Mouse (Mus musculus) splenic B cell, adult 2 months (primary cell): Measurements from ENCODE around the gene Zbtb45.

Experiments
- DNase-seq: peaks from one replicate; pipeline ENCODE4 v3.0.0-alpha.2; 2011; ENCODE audit warnings: low read depth, low spot score
- H3K27me3 ChIP-seq: 2 replicates; pipeline ENCODE4 v1.6.1; 2012; ENCODE audit warnings: mild to moderate bottlenecking, low read length, moderate library complexity, mixed read lengths; ENCODE audit not compliant: control insufficient read depth, poor library complexity, insufficient read depth, severe bottlenecking
- H3K36me3 ChIP-seq: 2 replicates; pipeline ENCODE4 v1.6.1; 2012; ENCODE audit warnings: mild to moderate bottlenecking, low read length, moderate library complexity, mixed read lengths; ENCODE audit not compliant: control insufficient read depth, poor library complexity, insufficient read depth, severe bottlenecking

The Zbtb45 gene

DNA sequence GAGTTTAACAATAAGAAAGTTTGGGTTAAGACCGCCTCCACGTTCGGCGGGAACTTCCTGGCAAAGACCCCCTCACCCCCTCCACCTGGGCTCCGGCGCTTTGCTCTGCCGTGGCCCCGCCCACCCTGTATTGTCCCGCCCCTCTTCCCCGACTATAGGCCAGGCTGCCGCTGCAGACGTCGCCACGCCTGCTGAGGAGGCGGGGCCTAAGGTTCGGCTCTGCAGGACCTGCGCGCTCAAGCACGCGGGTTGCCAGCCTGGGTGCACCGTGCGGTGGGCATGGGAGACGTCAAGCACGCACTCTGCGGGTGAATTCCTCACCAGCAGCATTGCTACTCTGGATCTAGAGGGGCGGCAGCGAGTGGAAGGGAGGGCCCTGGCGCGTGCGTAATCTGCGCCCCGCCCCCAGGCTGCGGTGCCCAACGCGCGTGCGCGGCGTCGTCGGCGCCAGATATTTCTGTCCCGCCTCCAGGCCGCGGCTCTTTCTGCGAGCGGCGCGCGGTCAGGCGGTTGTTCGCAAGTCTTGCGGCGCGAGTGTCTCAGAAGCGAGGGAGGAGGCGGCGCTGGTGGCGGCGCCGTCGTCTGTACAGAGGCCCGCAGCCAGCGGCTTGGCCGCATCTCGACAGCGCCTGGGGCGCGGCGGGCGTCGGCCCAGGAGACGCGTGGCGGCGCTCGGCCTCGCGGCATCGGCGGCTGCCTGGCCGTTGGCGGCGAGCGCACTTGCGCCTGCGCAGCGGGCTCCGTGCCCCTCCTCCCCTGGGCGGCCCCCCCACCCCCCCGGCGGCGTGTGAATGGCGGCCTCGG lies 14.3 kb upstream of the Zbtb45 start:
- Histone ChIP-seq H3K36me3 (peaks cover 19% of the 10 kb centered on the region), H3K27me3 (no peaks in the 10 kb centered on the region)
- peak; percentile 96 for DNase-seq

DNA sequence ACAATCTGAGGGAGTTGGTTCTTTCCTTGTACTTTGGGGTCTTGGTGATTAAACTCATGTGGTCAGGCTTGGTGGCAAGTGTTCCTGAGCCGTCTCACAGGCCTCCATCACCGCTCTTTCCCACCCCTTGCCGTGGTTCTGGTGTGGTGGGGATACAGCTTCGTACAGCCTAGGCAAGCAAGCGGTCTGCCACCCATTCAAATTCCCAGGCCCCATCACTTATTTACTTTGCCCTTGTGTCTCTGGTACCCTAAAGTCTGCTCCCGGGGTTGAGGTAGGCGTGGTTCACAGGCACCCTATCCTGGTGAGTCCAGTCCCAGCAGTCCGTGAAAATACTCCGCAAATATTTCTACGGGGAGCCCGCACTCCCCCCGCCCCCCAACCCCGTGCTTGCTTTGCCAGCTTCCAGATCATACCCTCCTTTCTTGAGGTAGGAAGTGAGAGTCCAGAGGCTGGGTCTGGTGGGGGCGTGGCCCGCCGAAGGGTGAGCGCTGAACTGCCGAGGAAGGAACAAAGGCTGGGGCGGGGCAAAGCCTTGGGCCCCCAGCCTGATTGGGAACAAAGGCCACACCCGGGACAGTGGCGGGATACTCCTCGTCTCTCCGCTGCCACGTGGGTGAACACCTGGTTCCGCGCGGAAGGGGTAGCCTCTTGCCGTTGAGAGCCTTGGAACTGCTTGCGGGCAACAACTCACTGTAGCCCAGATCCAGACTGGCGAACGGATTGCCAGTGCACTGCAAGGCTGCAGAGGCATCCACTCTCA lies 13.1 kb upstream of the Zbtb45 start:
- DNase-seq: peak; percentile 77
- no peaks in the 10 kb centered on the region for H3K27me3 ChIP-seq

DNA sequence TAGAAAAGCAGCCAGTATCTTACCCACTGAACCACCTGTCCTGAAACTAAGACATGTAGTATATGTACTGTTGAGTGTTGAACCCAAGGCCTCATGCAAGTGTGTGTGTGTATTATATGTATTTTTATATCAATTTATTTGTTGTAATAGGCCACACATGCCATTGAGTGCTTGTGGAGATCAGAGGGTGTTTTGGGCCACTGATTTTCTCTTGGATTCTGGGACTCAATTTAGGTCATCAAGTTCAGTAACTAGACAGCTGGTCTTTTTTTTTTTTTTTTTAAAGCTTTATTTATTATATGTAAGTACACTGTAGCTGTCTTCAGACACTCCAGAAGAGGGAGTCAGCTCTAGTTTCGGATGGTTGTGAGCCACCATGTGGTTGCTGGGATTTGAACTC lies 5.4 kb upstream of the Zbtb45 start:
- Histone ChIP-seq H3K36me3 (no peaks in the 10 kb centered on the region), H3K27me3 (no peaks in the 10 kb centered on the region)
- DNase-seq: no peak

More for the DNA sequence above, 13.1 kb upstream of the Zbtb45 start:
- H3K36me3 ChIP-seq: peaks cover 10% of the 10 kb centered on the region; the same call in 1 of the 2 replicates

DNA sequence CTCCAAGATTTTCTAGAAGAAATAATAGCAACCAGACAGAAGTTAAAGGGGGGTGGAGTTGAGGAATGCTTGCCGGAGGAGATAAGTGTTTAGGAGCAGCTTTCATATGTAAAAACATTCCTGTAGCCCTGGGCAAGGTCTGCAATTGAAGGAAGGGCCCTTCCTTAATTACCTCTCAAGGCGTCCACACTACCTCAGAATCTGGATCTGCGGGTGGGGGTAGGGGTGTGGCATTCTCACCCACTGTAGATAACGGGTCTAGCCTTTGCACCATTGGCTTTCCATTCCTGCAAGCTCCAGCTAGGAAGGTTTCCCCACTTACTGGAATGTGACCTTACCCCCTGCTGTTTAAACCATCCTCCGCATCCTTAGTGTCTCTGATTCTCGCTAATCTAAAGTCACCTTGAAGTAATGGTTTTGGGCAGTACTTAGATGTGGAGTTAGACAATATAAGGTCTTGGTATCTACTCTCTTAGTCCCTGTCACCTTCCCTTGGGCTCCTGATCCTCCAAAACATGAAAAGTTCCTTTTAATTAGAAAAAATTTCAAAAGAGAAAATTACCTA lies 4.5 kb upstream of the Zbtb45 start:
- Histone ChIP-seq H3K36me3 (no peaks in the 10 kb centered on the region), H3K27me3 (no peaks in the 10 kb centered on the region)
- no peak for DNase-seq

DNA sequence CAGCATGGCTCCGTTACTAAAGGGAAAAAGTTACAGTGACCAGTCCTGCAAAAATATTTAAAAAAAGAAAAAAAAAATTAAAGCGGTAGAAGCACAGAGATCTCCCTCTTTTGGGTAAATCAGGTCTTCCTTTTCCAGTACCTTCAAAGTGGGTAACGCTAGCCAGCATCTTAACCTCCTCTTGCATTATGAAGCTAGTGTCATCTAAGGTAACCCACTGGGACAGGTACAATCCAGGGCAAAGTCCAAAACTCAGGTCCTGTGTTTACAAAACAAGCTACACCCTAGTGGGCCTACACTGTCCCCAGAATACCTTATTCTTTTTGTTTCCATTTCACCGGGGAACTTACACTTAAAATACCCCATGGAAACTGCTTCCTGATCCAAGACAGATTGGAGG lies 3.8 kb upstream of the Zbtb45 start:
- no peaks in the 10 kb centered on the region for H3K27me3 ChIP-seq
- H3K36me3 ChIP-seq: no peaks in the 10 kb centered on the region
- no peak for DNase-seq

DNA sequence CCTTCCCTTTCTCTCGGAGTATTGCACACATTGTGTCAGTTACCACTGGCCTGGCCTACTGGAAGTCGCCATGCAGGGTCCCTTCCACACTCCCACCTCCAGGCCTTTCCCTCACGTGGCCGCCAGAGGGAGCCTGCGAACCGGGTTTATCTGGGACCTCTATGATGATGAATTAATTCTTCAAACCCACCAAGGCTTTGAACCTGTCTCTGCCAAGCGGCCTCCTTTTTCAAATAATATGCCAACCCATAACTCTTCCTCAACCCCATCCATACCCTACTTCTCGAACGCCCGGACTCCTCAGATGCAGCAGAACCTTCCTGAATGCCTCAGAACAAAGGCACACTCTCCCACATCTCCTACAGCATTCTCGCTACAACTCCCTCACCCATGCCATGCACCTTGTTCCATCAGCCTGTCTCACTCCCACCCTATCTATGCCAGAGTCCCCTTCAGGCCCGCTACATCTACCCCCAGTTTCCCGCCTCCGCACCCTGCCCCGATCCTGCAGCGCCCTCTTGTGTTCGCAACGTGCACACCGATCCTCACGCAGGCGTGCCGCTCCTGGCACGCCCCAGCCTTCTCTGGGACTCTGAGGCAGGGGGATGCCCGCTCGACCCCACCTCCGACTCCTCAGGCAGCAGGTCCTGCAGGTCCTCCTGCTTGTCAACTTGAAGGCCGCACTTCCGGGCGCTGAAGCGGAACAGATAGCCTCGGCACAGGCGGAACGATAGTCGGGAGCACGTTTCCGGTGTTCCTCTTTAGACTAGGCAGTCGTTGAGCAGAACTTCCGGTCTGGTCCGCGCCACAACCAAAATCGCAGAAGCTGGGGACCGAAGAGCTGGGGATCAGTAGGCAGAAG lies 460 bp downstream of the Zbtb45 start:
- 0 out of 2 replicates have a peak, but pooled peaks cover 1% of the 10 kb centered on the region for H3K36me3 ChIP-seq
- DNase-seq: peak; percentile 88
- H3K27me3 ChIP-seq: no peaks in the 10 kb centered on the region

DNA sequence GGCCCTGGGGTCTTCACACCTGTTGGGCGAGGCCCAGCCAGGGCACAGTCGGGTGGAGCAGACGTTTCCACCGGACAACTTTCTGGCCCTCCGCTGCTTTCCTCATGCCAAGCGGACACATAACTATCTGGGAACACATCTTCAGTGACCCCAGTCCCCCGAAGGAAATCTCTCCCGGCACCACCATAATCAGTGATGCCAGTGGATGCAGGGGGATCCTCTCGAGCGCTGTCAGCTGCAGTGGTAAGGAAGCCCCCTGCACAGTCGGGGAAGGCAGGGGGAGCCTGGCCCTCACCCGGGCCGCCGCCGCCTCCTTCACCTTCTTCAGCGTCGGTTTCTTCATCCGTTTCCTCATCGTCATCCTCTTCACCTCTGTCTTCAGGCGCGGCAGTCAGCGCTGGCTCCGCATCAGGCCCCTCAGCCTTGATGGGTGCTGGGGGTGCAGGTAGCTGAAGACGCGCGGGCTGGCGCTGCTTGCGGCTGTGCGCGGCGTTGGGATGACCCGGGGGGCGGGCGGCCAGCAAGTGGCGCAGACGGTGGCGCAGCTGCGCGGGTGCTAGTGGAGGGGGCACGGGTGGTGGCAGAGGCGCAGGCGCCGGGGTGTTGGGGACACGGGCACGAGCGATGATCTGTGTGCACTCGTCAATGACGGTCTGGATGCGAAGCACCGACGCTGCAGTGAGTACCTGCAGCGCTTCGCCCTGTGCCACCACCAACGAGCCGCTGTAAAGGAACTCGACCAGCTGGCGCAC lies 2.3 kb downstream of the Zbtb45 start:
- no peaks in the 10 kb centered on the region for H3K27me3 ChIP-seq

DNA sequence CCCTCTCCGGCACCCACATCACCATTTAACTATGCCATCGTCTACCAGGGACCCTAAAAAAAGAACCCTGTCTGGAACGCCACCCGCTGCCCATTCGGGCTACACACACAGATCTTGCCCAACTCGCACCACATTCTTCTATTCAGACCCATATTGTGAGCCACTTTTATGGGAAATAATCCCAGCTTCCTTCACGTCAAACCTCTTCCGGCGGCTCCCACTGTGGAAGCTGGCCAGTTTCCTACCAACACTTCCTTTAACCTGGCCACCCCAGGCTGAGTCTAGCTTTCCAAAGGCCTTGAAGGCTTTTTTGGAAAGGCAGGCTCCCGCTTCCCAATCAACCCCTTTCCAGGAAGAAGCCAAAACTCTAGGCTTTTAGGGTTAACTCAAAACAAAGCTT lies 3.3 kb downstream of the Zbtb45 start:
- Histone ChIP-seq H3K36me3 (0 out of 2 replicates have a peak, but pooled peaks cover 1% of the 10 kb centered on the region), H3K27me3 (no peaks in the 10 kb centered on the region)
- no peak for DNase-seq

More for the DNA sequence above, 2.3 kb downstream of the Zbtb45 start:
- 0 out of 2 replicates have a peak, but pooled peaks cover 1% of the 10 kb centered on the region for H3K36me3 ChIP-seq
- no peak for DNase-seq

DNA sequence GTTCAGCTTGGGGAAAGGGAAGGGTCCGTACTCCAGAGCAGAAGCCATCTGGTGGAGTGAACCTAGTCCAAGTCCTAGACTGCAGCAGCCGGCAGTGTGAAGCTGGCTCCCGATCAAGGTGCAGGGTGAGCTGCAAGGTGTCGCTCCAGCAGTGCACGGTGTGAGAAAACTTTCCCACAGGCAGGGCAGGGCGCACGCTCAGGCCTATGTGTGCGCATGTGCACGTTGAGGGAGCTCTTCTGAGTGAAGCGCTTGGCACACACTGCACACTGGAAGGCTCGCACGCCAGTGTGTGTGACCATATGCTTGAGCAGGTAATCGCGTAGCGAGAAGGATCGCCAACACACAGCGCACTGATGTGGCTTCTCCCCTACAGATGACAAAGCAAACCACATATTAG lies 3.8 kb downstream of the Zbtb45 start:
- Histone ChIP-seq H3K36me3 (0 out of 2 replicates have a peak, but pooled peaks cover 1% of the 10 kb centered on the region), H3K27me3 (no peaks in the 10 kb centered on the region)
- no peak for DNase-seq

DNA sequence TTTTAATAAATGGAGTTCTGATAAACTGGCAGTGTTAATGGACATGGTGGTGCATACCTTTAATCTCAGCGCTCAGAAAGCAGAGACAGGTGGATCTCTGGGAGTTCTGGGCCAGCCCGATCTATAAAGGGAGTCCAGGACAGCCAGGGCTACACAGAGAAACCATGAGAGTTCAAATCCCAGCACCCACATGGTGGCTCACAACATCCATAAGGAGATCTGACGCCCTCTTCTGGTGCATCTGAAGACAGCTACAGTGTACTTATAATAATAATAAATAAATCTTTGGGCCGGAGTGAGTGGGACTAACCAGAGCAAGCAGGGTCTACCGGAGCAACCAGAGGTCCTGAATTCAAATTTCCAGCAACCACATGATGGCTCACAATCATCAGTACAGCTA lies 6.5 kb downstream of the Zbtb45 start:
- DNase-seq: no peak
- 0 out of 2 replicates have a peak, but pooled peaks cover 1% of the 10 kb centered on the region for H3K36me3 ChIP-seq
- H3K27me3 ChIP-seq: no peaks in the 10 kb centered on the region

DNA sequence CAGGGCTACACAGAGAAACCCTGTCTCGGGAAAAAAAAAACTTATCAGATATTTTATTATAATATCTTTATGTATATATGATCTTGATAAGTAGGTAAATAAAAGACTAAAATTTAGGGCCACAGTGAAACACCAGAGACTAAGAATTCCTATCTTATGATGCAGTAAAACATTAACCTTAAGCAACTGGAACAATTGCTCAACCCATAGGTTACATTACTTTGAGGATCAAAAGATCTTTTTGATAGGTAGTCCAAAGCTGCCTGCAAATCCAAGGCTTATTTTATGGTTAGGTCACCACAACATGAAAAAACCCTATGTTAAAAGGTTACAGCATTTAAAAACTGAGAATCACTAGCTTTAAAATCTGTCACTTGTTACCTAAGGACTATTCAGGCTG lies 8.2 kb downstream of the Zbtb45 start:
- no peaks in the 10 kb centered on the region for H3K36me3 ChIP-seq
- H3K27me3 ChIP-seq: no peaks in the 10 kb centered on the region
- no peak for DNase-seq

DNA sequence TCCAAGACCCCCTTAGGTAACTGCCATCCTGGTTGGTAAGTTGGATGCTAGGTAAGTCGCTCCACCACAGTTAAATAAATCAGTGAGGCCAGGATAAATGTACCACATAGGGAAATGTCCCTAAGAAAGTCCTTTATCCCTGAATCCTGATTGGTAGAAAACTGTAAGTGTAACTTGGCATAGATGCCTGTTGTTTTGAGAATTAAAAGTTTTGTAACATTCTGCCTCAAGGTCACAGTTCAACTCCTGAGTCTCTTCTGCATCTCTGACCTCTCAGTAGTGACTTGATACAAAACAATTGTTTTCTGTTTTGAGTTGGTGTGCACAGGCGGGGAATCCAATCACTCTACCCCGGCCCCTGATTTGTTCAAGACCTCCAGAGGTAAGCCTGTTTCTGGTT lies 11.0 kb downstream of the Zbtb45 start, which contains the start of gene Trim28:
Trim28 (plus strand) TSS at position 264 of the 400 bp plus-strand sequence.
- no peaks in the 10 kb centered on the region for H3K36me3 ChIP-seq
- no peaks in the 10 kb centered on the region for H3K27me3 ChIP-seq
- DNase-seq: no peak

DNA sequence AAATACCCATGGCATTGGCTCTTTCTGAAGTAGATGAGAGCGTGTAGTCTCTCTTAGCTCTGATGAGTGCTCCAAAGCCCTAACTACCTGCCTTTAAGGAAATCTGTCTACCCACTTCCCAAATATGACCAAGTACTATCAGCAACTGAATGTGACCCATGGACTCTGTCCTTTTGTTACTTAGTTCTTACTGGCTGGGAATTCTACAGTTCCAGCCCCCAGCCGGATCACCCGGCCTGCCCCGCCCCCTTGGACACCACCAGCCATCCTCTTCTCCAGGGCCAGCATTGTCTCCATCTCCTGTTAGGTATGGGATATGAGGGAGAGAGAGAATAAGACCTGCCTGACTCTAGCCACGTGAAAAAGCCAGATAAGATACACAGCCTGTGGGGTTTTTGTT lies 11.8 kb downstream of the Zbtb45 start, which contains the start of gene Slc27a5:
Slc27a5 (minus strand) TSS at position 140 of the 400 bp plus-strand sequence.
- no peaks in the 10 kb centered on the region for H3K36me3 ChIP-seq
- no peaks in the 10 kb centered on the region for H3K27me3 ChIP-seq

More for the DNA sequence above, 11.8 kb downstream of the Zbtb45 start, which contains the start of gene Slc27a5:
- no peak for DNase-seq
